Mouse (Mus musculus): ENCODE data around the gene Xpo1. TPM values are rescaled to one million over a fixed set of nuclear protein-coding genes. Genes with fewer than 3 reads are reported as not detected.

Gene Xpo1
- total and polyA plus RNA-seq, 2 experiments from 2014 or later, result 42.3 to 103 TPM

DNA sequence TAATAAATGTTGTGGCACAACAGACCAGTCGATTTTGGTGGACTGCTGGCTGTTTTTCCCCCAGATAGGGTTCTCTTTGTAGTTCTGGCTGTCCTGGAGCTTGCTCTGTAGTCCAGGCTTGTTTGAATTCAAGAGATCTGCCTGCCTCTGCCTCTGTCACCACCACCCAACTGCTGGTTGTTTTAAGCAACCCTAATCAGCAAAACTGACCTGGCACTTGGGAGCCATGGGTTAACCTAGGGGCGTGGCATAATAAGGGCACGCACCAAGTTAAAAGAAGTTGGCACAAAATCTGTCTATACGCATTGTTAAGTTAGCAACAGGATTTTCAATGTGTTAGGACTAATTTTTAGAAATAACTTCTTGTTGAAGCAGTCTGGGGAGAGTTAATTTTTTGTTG, 1.3 kb upstream of the Xpo1 start:
- no peaks in the 10 kb centered on the region for H3K4me1 ChIP-seq (ENCODE audit: insufficient read depth)
- peak overlapping the region; percentile 94 for H3K27ac ChIP-seq (ENCODE audit: low read depth, low read length)
- no peaks in the 10 kb centered on the region for H3K27me3 ChIP-seq (ENCODE audit: insufficient read depth, low read length)
- DNase-seq, result no peak
- H3K4me2 ChIP-seq (ENCODE audit: low read depth), result peak overlapping the region; percentile 48
- peak overlapping the region; percentile 50 for H3K4me3 ChIP-seq (ENCODE audit: low read depth, low read length)
- H3K9me3 ChIP-seq (ENCODE audit: low read length), result no peaks in the 10 kb centered on the region
- WGBS, result 83% methylated on average over 4 of the region's 4 CpGs
- H3K9ac ChIP-seq, result peak overlapping the region; percentile 72
- TF ChIP-seq CTCF (IDR thresholded peaks at IDR 0.05; ENCODE audit: low read depth), result no peak
- H3K36me3 ChIP-seq (ENCODE audit: insufficient read depth), result no peaks in the 10 kb centered on the region
- ATAC-seq, result no peak

- Histone ChIP-seq H3K36me3 (ENCODE audit: insufficient read depth) (no peaks in the 10 kb centered on the region), H3K4me1 (ENCODE audit: insufficient read depth) (no peaks in the 10 kb centered on the region), H3K9me3 (ENCODE audit: low read length) (no peaks in the 10 kb centered on the region), H3K27me3 (ENCODE audit: insufficient read depth, low read length) (no peaks in the 10 kb centered on the region), H3K27ac (ENCODE audit: low read depth, low read length) (peak overlapping the region; percentile 94), H3K9ac (peak overlapping the region; percentile 72), H3K4me2 (ENCODE audit: low read depth) (peak overlapping the region; percentile 48), H3K4me3 (ENCODE audit: low read depth, low read length) (peak overlapping the region; percentile 50)
- ATAC-seq (peak; percentile 12), DNase-seq (no peak)
- WGBS, result 4% methylated on average over 23 of the region's 24 CpGs
- no peak for TF ChIP-seq CTCF (IDR thresholded peaks at IDR 0.05; ENCODE audit: low read depth)
Measured at GRCm38 (mm10) chr11:23255053-23255426, 801 bp upstream of the Xpo1 start.

GRCm38 (mm10) chr11:23256194-23256802, 457 bp downstream of the Xpo1 start:
- no peak for TF ChIP-seq CTCF (IDR thresholded peaks at IDR 0.05; ENCODE audit: low read depth)
- peak; percentile 8 for ATAC-seq
- under 1% methylated on average over 46 of the region's 51 CpGs for WGBS
- Histone ChIP-seq H3K36me3 (ENCODE audit: insufficient read depth) (no peaks in the 10 kb centered on the region), H3K27me3 (ENCODE audit: insufficient read depth, low read length) (no peaks in the 10 kb centered on the region), H3K27ac (ENCODE audit: low read depth, low read length) (peak overlapping the region; percentile 100), H3K9ac (peak overlapping the region; percentile 98), H3K4me1 (ENCODE audit: insufficient read depth) (no peaks in the 10 kb centered on the region), H3K4me2 (ENCODE audit: low read depth) (peak overlapping the region; percentile 59), H3K9me3 (ENCODE audit: low read length) (no peaks in the 10 kb centered on the region), H3K4me3 (ENCODE audit: low read depth, low read length) (peak overlapping the region; percentile 67)
- no peak for DNase-seq

GRCm38 (mm10) chr11:23256803-23257704, 1.2 kb downstream of the Xpo1 start:
- under 1% methylated on average over 48 of the region's 48 CpGs for WGBS
- DNase-seq (peak; percentile 68), ATAC-seq (no peak)
- TF ChIP-seq CTCF (IDR thresholded peaks at IDR 0.05; ENCODE audit: low read depth), result no peak
- Histone ChIP-seq H3K4me2 (ENCODE audit: low read depth) (peak overlapping the region; percentile 59), H3K27me3 (ENCODE audit: insufficient read depth, low read length) (no peaks in the 10 kb centered on the region), H3K9me3 (ENCODE audit: low read length) (no peaks in the 10 kb centered on the region), H3K27ac (ENCODE audit: low read depth, low read length) (peak overlapping the region; percentile 100), H3K4me1 (ENCODE audit: insufficient read depth) (no peaks in the 10 kb centered on the region), H3K9ac (peak overlapping the region; percentile 98), H3K36me3 (ENCODE audit: insufficient read depth) (no peaks in the 10 kb centered on the region), H3K4me3 (ENCODE audit: low read depth, low read length) (peak overlapping the region; percentile 67)

- WGBS, result 93% methylated on average over 4 of the region's 4 CpGs
- Histone ChIP-seq H3K4me1 (ENCODE audit: insufficient read depth) (no peaks in the 10 kb centered on the region), H3K4me3 (ENCODE audit: low read depth, low read length) (no peak overlapping the region), H3K27ac (ENCODE audit: low read depth, low read length) (no peak overlapping the region), H3K4me2 (ENCODE audit: low read depth) (0 out of 2 replicates have a peak overlapping the region, but pooled peaks have one; percentile 11), H3K9ac (no peak overlapping the region), H3K9me3 (ENCODE audit: low read length) (no peaks in the 10 kb centered on the region), H3K27me3 (ENCODE audit: insufficient read depth, low read length) (no peaks in the 10 kb centered on the region), H3K36me3 (ENCODE audit: insufficient read depth) (peaks cover 11% of the 10 kb centered on the region; the same call in 1 of the 2 replicates)
- no peak for ATAC-seq
- TF ChIP-seq CTCF (IDR thresholded peaks at IDR 0.05; ENCODE audit: low read depth), result no peak
- DNase-seq, result no peak
Measured at GRCm38 (mm10) chr11:23259073-23259472, 3.2 kb downstream of the Xpo1 start.

- Histone ChIP-seq H3K4me3 (ENCODE audit: low read depth, low read length) (no peak overlapping the region), H3K27ac (ENCODE audit: low read depth, low read length) (no peak overlapping the region), H3K9ac (no peak overlapping the region), H3K4me2 (ENCODE audit: low read depth) (no peak overlapping the region), H3K27me3 (ENCODE audit: insufficient read depth, low read length) (no peaks in the 10 kb centered on the region), H3K9me3 (ENCODE audit: low read length) (no peaks in the 10 kb centered on the region), H3K4me1 (ENCODE audit: insufficient read depth) (no peaks in the 10 kb centered on the region), H3K36me3 (ENCODE audit: insufficient read depth) (peaks cover 11% of the 10 kb centered on the region; the same call in 1 of the 2 replicates)
- ATAC-seq (no peak), DNase-seq (no peak)
- TF ChIP-seq CTCF (IDR thresholded peaks at IDR 0.05; ENCODE audit: low read depth), result no peak
- WGBS, result 64% methylated on average over 1 of the region's 1 CpGs
Measured at GRCm38 (mm10) chr11:23259481-23259880, 3.6 kb downstream of the Xpo1 start.

GRCm38 (mm10) chr11:23260186-23260585, 4.3 kb downstream of the Xpo1 start:
- Histone ChIP-seq H3K9ac (no peak overlapping the region), H3K36me3 (ENCODE audit: insufficient read depth) (peaks cover 15% of the 10 kb centered on the region; the same call in 1 of the 2 replicates), H3K4me1 (ENCODE audit: insufficient read depth) (no peaks in the 10 kb centered on the region), H3K4me2 (ENCODE audit: low read depth) (no peak overlapping the region), H3K9me3 (ENCODE audit: low read length) (no peaks in the 10 kb centered on the region), H3K27ac (ENCODE audit: low read depth, low read length) (no peak overlapping the region), H3K27me3 (ENCODE audit: insufficient read depth, low read length) (no peaks in the 10 kb centered on the region), H3K4me3 (ENCODE audit: low read depth, low read length) (no peak overlapping the region)
- DNase-seq, result no peak
- no peak for TF ChIP-seq CTCF (IDR thresholded peaks at IDR 0.05; ENCODE audit: low read depth)
- 95% methylated on average over 1 of the region's 1 CpGs for WGBS
- ATAC-seq, result no peak

Data from forebrain, postnatal 0 days (tissue).